In genomic region chr7:63991085-63992010, GRCm38 (mm10) we compare ENCODE assay signal across 10 mouse cellular contexts. TPM values are rescaled to one million over a fixed set of nuclear protein-coding genes. Genes with fewer than 3 reads are reported as not detected.
DNase-seq lines count a peak whose midpoint lies in the region; ATAC-seq and TF ChIP-seq lines count a peak whose summit lies in the region.
"Had no signal": no experiment of that assay in that cellular context is flagged by ENCODE, and none has a peak within 500 bp of the region (broad histone marks: within the 10 kb centered on the region; RNA-seq: fewer than 3 reads in every experiment).

No protein-coding gene starts in this region.

- H3K9ac ChIP-seq in heart, embryonic 16.5 days (ENCODE audit: low read length), result no peak overlapping the region
- no peak overlapping the region for H3K9ac ChIP-seq in heart, adult 2 months (ENCODE audit: low read depth, low read length)

- H3K4me2 ChIP-seq in heart, embryonic 16.5 days (ENCODE audit: low read depth, low read length), result no peak overlapping the region

- no peak overlapping the region for H3K4me3 ChIP-seq in heart, embryonic 16.5 days (ENCODE audit: low read length)
- no peak overlapping the region for H3K4me3 ChIP-seq in heart, adult 2 months

- no peak for DNase-seq in heart, adult 2 months
- peak; percentile 31 for DNase-seq in R1 (ENCODE audit: low read depth, low spot score)
- peak; percentile 87 to 93 for DNase-seq in cerebellum, postnatal 10 days
- DNase-seq in testis, postnatal 14 days (ENCODE audit: low spot score), result no peak
- DNase-seq in gastrocnemius, adult 18-20 months (ENCODE audit: low spot score), result no peak
- no peak for DNase-seq in heart, adult 8-10 months (ENCODE audit: low spot score)
- DNase-seq: gastrocnemius, postnatal 14 days; kidney, postnatal 4 days had no signal

- peaks cover 7% of the 10 kb centered on the region for H3K4me1 ChIP-seq in heart, embryonic 16.5 days (ENCODE audit: control insufficient read depth, insufficient read depth, low read length)
- no peaks in the 10 kb centered on the region; the same call in none of the 2 replicates for H3K4me1 ChIP-seq in heart, adult 2 months (ENCODE audit: control insufficient read depth, insufficient read depth, low read length)

- no peaks in the 10 kb centered on the region for H3K79me2 ChIP-seq in heart, adult 2 months (replicated peaks; ENCODE audit: control insufficient read depth, insufficient read depth, low read length)

- H3K36me3 ChIP-seq in heart, embryonic 16.5 days (ENCODE audit: control insufficient read depth, insufficient read depth), result no peaks in the 10 kb centered on the region
- no peaks in the 10 kb centered on the region for H3K36me3 ChIP-seq in heart, adult 2 months (ENCODE audit: control insufficient read depth, insufficient read depth, low read length)

- no peaks in the 10 kb centered on the region for H3K9me3 ChIP-seq in heart, embryonic 16.5 days (replicated peaks; ENCODE audit: control insufficient read depth, low read length)

- intact Hi-C loops in heart, adult 2 months (cut with DNase I), result loop anchor here (5.0 kb wide), 1 partner anchor 49 kb away; no protein-coding TSS in a partner anchor

- TF ChIP-seq POLR2A in heart, adult 2 months (IDR thresholded peaks at IDR 0.05; ENCODE audit: insufficient read depth, low read depth, low read length), result no peak

- peak overlapping the region; percentile 20; the same call in 1 of the 2 replicates for H3K27ac ChIP-seq in heart, embryonic 16.5 days (ENCODE audit: low read length)
- H3K27ac ChIP-seq in heart, adult 2 months, result no peak overlapping the region

- 79% methylated on average over 12 of the region's 12 CpGs for WGBS in heart, embryonic 16.5 days
- 88% methylated on average over 12 of the region's 12 CpGs for WGBS in heart, adult 2 months

- ATAC-seq in heart, embryonic 16.5 days (replicated peaks; ENCODE audit: extremely low read depth, insufficient read depth, low FRiP score), result 0 out of 2 replicates have a peak, but pooled peaks have one; percentile 22
- ATAC-seq in megakaryocyte progenitor cell, adult 5-6 weeks (replicated peaks; ENCODE audit: poor library complexity), result peak; percentile 38

- no peak for TF ChIP-seq CTCF in heart, adult 2 months (IDR thresholded peaks at IDR 0.05)

- TF ChIP-seq EP300 in heart, adult 2 months (IDR thresholded peaks at IDR 0.05; ENCODE audit: insufficient read depth, low read depth, low read length), result no peak

- H3K27me3 ChIP-seq in heart, embryonic 16.5 days (ENCODE audit: control insufficient read depth, insufficient read depth, low read length), result no peaks in the 10 kb centered on the region
- no peaks in the 10 kb centered on the region for H3K27me3 ChIP-seq in heart, adult 2 months (ENCODE audit: control insufficient read depth, insufficient read depth, low read length)

RNA-seq across cellular contexts. Expression of gene Klf13, which starts 52.6 kb away (rescaled TPM):
- polyA plus RNA-seq in heart, embryonic 16.5 days (2015; fragmentation: Nextera tagmentation; extraction: Ambion mirVana), result 24.2 and 26.7 TPM in 2 replicates
- 10 to 100 TPM; 50.0 to 54.6 TPM for total RNA-seq in heart, adult 2 months (2021)
- polyA plus RNA-seq in heart, adult 2 months (2012; rRNA removed), result 21.6 and 24.6 TPM in 2 replicates
- total RNA-seq in megakaryocyte progenitor cell, adult 5-6 weeks (2015), result 37.6 and 46.3 TPM in 2 replicates
- total RNA-seq in megakaryocyte progenitor cell, adult 5-6 weeks (2017), result 16.9 and 24.3 TPM in 2 replicates
- total RNA-seq in gastrocnemius, adult 18-20 months (2021), result 10 to 100 TPM; 33.3 to 55.3 TPM
- 10 to 100 TPM; 39.6 to 53.1 (median 47.7) TPM for total RNA-seq in heart, adult 8-10 months (2022)

Comparison
In these comparisons a context has a peak if more than half of its experiments do, and no peak if none do; other contexts are left out.
1. DNase-seq: peak in R1 (single experiment) and cerebellum, postnatal 10 days (2 of 2); none in heart, adult 2 months (0 of 2), testis, postnatal 14 days (single experiment), gastrocnemius, adult 18-20 months (single experiment) and heart, adult 8-10 months (single experiment).